Mouse (Mus musculus) C2C12 (cell line): ENCODE results near the gene P2ry12.

ENCODE experiments used
- CTCF ChIP-seq: IDR thresholded peaks from one replicate; pipeline ENCODE4 v1.5.1; 2011; ENCODE audit not compliant: control insufficient read depth, insufficient read depth, insufficient read length
- MAX ChIP-seq: IDR thresholded peaks from one replicate; pipeline ENCODE4 v1.6.1; 2011; ENCODE audit warnings: mild to moderate bottlenecking, control low read depth
- MYOD1 ChIP-seq: IDR thresholded peaks from one replicate; pipeline ENCODE4 v1.6.1; 2011; ENCODE audit warnings: low read depth; ENCODE audit not compliant: control insufficient read depth, insufficient read length
- MYOG ChIP-seq: IDR thresholded peaks from one replicate; pipeline ENCODE4 v1.6.1; 2011; ENCODE audit not compliant: control insufficient read depth, insufficient read length; ENCODE audit errors: extremely low read depth
- USF1 ChIP-seq: IDR thresholded peaks from one replicate; pipeline ENCODE4 v1.6.1; 2011; ENCODE audit warnings: low read depth, mild to moderate bottlenecking, control low read depth, moderate library complexity

DNA sequence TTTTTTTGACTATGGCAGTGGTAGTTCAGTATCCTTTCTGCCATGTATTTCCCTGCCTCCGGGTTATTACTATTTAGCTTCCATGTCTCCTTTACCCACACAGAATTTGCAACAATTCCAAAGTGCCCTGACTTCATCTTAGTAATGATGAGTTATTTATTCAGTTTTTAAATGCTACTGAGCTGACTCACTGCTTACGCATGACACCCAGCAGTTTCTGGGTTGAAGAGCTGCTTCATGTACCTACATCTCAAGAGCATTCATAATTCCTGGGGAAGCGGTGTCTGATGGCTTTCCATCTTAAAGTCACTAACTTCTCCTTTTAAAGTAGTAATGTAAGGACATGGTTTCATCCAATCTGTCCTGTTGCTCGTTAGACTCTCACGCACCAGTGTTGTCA, 42.3 kb upstream of the P2ry12 start:
- no peak for TF ChIP-seq MAX
- TF ChIP-seq CTCF, result no peak
- no peak for TF ChIP-seq MYOD1
- TF ChIP-seq MYOG, result no peak
- no peak for TF ChIP-seq USF1
